In genomic region chr5:57716421-57717237, GRCm38 (mm10) we compare ENCODE assay signal across 8 mouse cellular contexts. TPM values are rescaled to one million over a fixed set of nuclear protein-coding genes. Genes with fewer than 3 reads are reported as not detected.
DNase-seq lines count a peak whose midpoint lies in the region; ATAC-seq and TF ChIP-seq lines count a peak whose summit lies in the region.

No protein-coding gene starts in this region.

- 0% methylated on average over 28 of the region's 29 CpGs for WGBS in embryonic facial prominence, embryonic 14.5 days
- under 1% methylated on average over 29 of the region's 29 CpGs for WGBS in heart, embryonic 14.5 days
- under 1% methylated on average over 29 of the region's 29 CpGs for WGBS in liver, embryonic 14.5 days (ENCODE audit: insufficient replicate concordance)
- WGBS in olfactory bulb, adult 2 months = under 1% methylated on average over 29 of the region's 29 CpGs

- peak overlapping the region; percentile 73 for H3K4me3 ChIP-seq in embryonic facial prominence, embryonic 14.5 days (ENCODE audit: low read depth, low read length)
- H3K4me3 ChIP-seq in heart, embryonic 14.5 days (ENCODE audit: control insufficient read depth in 1 of 2, insufficient read depth in 1 of 2, low read depth in 1 of 2, low read length in 2 of 2) = peak overlapping the region; percentile 51 to 79
- peak overlapping the region; percentile 57 to 60 for H3K4me3 ChIP-seq in liver, embryonic 14.5 days (ENCODE audit: insufficient read depth in 1 of 2, low read depth in 2 of 2, low read length in 2 of 2)
- H3K4me3 ChIP-seq in olfactory bulb, adult 2 months (ENCODE audit: insufficient read depth, low read depth, low read length) = peak overlapping the region; percentile 80

- peak; percentile 16 for ATAC-seq in embryonic facial prominence, embryonic 14.5 days (ENCODE audit: low read depth)
- peak; percentile 31; the same call in 1 of the 2 replicates for ATAC-seq in heart, embryonic 14.5 days (ENCODE audit: insufficient number of reproducible peaks, insufficient read depth, low FRiP score, low read depth)
- no peak for ATAC-seq in liver, embryonic 14.5 days (ENCODE audit: insufficient read depth)
- no peak for ATAC-seq in erythroid progenitor cell, adult 5-6 weeks (replicated peaks; ENCODE audit: low FRiP score, poor library complexity, severe bottlenecking)

- H3K4me2 ChIP-seq in embryonic facial prominence, embryonic 14.5 days (ENCODE audit: low read depth, low read length) = peak overlapping the region; percentile 86
- H3K4me2 ChIP-seq in heart, embryonic 14.5 days (ENCODE audit: low read length) = peak overlapping the region; percentile 85
- peak overlapping the region; percentile 90 for H3K4me2 ChIP-seq in liver, embryonic 14.5 days (ENCODE audit: low read depth)

- peak overlapping the region; percentile 95 for H3K27ac ChIP-seq in embryonic facial prominence, embryonic 14.5 days (replicated peaks; ENCODE audit: low read depth, low read length)
- H3K27ac ChIP-seq in heart, embryonic 14.5 days (replicated peaks in 1 of 2; ENCODE audit: control insufficient read depth in 1 of 2, insufficient read depth in 1 of 2, low read depth in 2 of 2, low read length in 2 of 2) = peak overlapping the region; percentile 97 to 98
- no peak overlapping the region for H3K27ac ChIP-seq in liver, embryonic 14.5 days
- peak overlapping the region; percentile 65 for H3K27ac ChIP-seq in olfactory bulb, adult 2 months (ENCODE audit: insufficient read depth, low read depth, low read length)

- H3K9me3 ChIP-seq in embryonic facial prominence, embryonic 14.5 days (ENCODE audit: control insufficient read depth, low read length) = no peaks in the 10 kb centered on the region
- no peaks in the 10 kb centered on the region for H3K9me3 ChIP-seq in heart, embryonic 14.5 days (ENCODE audit: control insufficient read depth, low read length)
- H3K9me3 ChIP-seq in liver, embryonic 14.5 days (ENCODE audit: control insufficient read depth, low read length) = no peaks in the 10 kb centered on the region

- H3K4me1 ChIP-seq in embryonic facial prominence, embryonic 14.5 days (ENCODE audit: control insufficient read depth, insufficient read depth, low read length) = peaks cover 10% of the 10 kb centered on the region
- H3K4me1 ChIP-seq in heart, embryonic 14.5 days (ENCODE audit: control insufficient read depth in 2 of 2, insufficient read depth in 2 of 2, low read length in 2 of 2) = no peaks in the 10 kb centered on the region
- peaks cover 0 to 7% of the 10 kb centered on the region in 2 experiments; a peak in 2 of 4 replicates for H3K4me1 ChIP-seq in liver, embryonic 14.5 days (replicated peaks; ENCODE audit: control insufficient read depth in 2 of 2, insufficient read depth in 2 of 2, low read length in 1 of 2)
- H3K4me1 ChIP-seq in olfactory bulb, adult 2 months (ENCODE audit: control insufficient read depth, insufficient read depth, low read length) = 0 out of 2 replicates have a peak, but pooled peaks cover 6% of the 10 kb centered on the region

- no peak for TF ChIP-seq EP300 in liver, embryonic 14.5 days (IDR thresholded peaks at IDR 0.05; ENCODE audit: low read depth)

- TF ChIP-seq CTCF in liver, embryonic 14.5 days (IDR thresholded peaks at IDR 0.05; ENCODE audit: low read depth) = no peak
- no peak for TF ChIP-seq CTCF in olfactory bulb, adult 2 months (IDR thresholded peaks at IDR 0.05; ENCODE audit: insufficient read depth, low read depth, low read length)

- DNase-seq in ovary, postnatal 10 days (ENCODE audit: low spot score) = peak; percentile 12
- no peak for DNase-seq in ovary, adult 18-20 months (ENCODE audit: low spot score)
- peak; percentile 93 for DNase-seq in embryonic facial prominence, embryonic 14.5 days (ENCODE audit: low spot score)
- peak; percentile 7 to 34 for DNase-seq in kidney, postnatal 25 days
- peak in 1 of 3 experiments; percentile 22 for DNase-seq in liver, embryonic 14.5 days (ENCODE audit: low read depth in 3 of 3, low spot score in 3 of 3)

- H3K27me3 ChIP-seq in embryonic facial prominence, embryonic 14.5 days (replicated peaks; ENCODE audit: control insufficient read depth, insufficient read depth, low read length) = peaks cover 10% of the 10 kb centered on the region
- no peaks in the 10 kb centered on the region for H3K27me3 ChIP-seq in heart, embryonic 14.5 days (ENCODE audit: control insufficient read depth, insufficient read depth, low read length)
- H3K27me3 ChIP-seq in liver, embryonic 14.5 days (ENCODE audit: control insufficient read depth, insufficient read depth, low read length) = peaks cover 56% of the 10 kb centered on the region

- H3K36me3 ChIP-seq in embryonic facial prominence, embryonic 14.5 days (ENCODE audit: control insufficient read depth, insufficient read depth, low read length) = no peaks in the 10 kb centered on the region
- 0 out of 2 replicates have a peak, but pooled peaks cover 1% of the 10 kb centered on the region for H3K36me3 ChIP-seq in heart, embryonic 14.5 days (ENCODE audit: control insufficient read depth, insufficient read depth, low read length)
- H3K36me3 ChIP-seq in liver, embryonic 14.5 days (replicated peaks; ENCODE audit: control insufficient read depth, insufficient read depth, low read depth) = no peaks in the 10 kb centered on the region

- no peak; the same call in 1 of the 2 replicates for TF ChIP-seq POLR2A in olfactory bulb, adult 2 months (IDR thresholded peaks at IDR 0.05; ENCODE audit: insufficient read depth, low read depth, low read length)

- H3K9ac ChIP-seq in embryonic facial prominence, embryonic 14.5 days (ENCODE audit: low read depth, low read length) = peak overlapping the region; percentile 75
- peak overlapping the region; percentile 83 for H3K9ac ChIP-seq in heart, embryonic 14.5 days (ENCODE audit: low read length)
- peak overlapping the region; percentile 27 for H3K9ac ChIP-seq in liver, embryonic 14.5 days (replicated peaks)

RNA-seq across cellular contexts. Expression of gene Pcdh7, which starts 1.1 kb away (rescaled TPM):
- 14.0 TPM in 2 replicates for polyA plus RNA-seq in embryonic facial prominence, embryonic 14.5 days (2014; fragmentation: Nextera tagmentation; extraction: Ambion mirVana)
- 32.9 and 35.6 TPM in 2 replicates for polyA plus RNA-seq in heart, embryonic 14.5 days (2014; fragmentation: Nextera tagmentation; extraction: Ambion mirVana)
- 0.57 and 0.64 TPM in 2 replicates for polyA plus RNA-seq in liver, embryonic 14.5 days (2012; rRNA removed)
- 0.34 and 0.49 TPM in 2 replicates for polyA plus RNA-seq in liver, embryonic 14.5 days (2014; fragmentation: Nextera tagmentation; extraction: Ambion mirVana)
- polyA plus RNA-seq in olfactory bulb, adult 2 months (2012; ENCODE audit: insufficient read depth, insufficient read length, low replicate concordance, missing spikeins) = not detected in 2 replicates
- not detected in 2 replicates for total RNA-seq in erythroid progenitor cell, adult 5-6 weeks (2015; ENCODE audit: low replicate concordance)
- 1.8 TPM in 1 of 2 replicates, not detected in the other for total RNA-seq in erythroid progenitor cell, adult 5-6 weeks (2017; ENCODE audit: low replicate concordance)

Comparison
In these comparisons a context has a peak if more than half of its experiments do, and no peak if none do; other contexts are left out.
1. ATAC-seq: peak in embryonic facial prominence, embryonic 14.5 days (single experiment) and heart, embryonic 14.5 days (single experiment); none in liver, embryonic 14.5 days (single experiment) and erythroid progenitor cell, adult 5-6 weeks (single experiment).
2. H3K9ac ChIP-seq: peak in every context shown above with its lines; median percentile 83 in heart, embryonic 14.5 days; 75 in embryonic facial prominence, embryonic 14.5 days; 27 in liver, embryonic 14.5 days.
3. Peak in every context shown above with its lines, with median percentiles within 50 percentile points of each other: H3K4me2 ChIP-seq and H3K4me3 ChIP-seq.